Mouse (Mus musculus): ENCODE results near the gene Ptafr.

GRCm38 (mm10) chr4:132624034-132624657 lies 60.3 kb downstream of the Ptafr start:
- TF ChIP-seq CTCF (IDR thresholded peaks at IDR 0.05; ENCODE audit: low read depth, low read length): no peak
- TF ChIP-seq POLR2A (IDR thresholded peaks at IDR 0.05; ENCODE audit: insufficient read depth, low read length): no peak
